Mouse (Mus musculus) kidney, adult 11 months (tissue): ENCODE measurements around the gene Gm3286.
"Not testable (repeated sequence)": the region's sequence is repeated elsewhere in the genome, so short reads cannot be mapped to it uniquely, and the experiment has no call there.

ENCODE experiments used
- DNase-seq: peaks from one replicate; pipeline ENCODE4 v3.0.0; 2022

The Gm3286 gene

GRCm38 (mm10) chr5:95510458-95510857 lies at the start of gene Gm3286:
Gene Gm3286, plus strand, starts transcription at chr5:95510758.
- not testable (repeated sequence) for DNase-seq
